Mouse (Mus musculus) embryo, embryonic 9.5 days (tissue): ENCODE measurements around the gene Ocel1.
"Not testable (repeated sequence)": the region's sequence is repeated elsewhere in the genome, so short reads cannot be mapped to it uniquely, and the experiment has no call there.

Experiments
- DNase-seq: peaks from one replicate; pipeline ENCODE4 v3.0.0-alpha.2; 2017; ENCODE audit errors: extremely low spot score

Ocel1 gene

GRCm38 (mm10) chr8:71371236-71371848 lies at the start of gene Ocel1:
TSS of gene Ocel1 (plus strand) at chr8:71371298.
- peak; percentile 95 for DNase-seq

DNA sequence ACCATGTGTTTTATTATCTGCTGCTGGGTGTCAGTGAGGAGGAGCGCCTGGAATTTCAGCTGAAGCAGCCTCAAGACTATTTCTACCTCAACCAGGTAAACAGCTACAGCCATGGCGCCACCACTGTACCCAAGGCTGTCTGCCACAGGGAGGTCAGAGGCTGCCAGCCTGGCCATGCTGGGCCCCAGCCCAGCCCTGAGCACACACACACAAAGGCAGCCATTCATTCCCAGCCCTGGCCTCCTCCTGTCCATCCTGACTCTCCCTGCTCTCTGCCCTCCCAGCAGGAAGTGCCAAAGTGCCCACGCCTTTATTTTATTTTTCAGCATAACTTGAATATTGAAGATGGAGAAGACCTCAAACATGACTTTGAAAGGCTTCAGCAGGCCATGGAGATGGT lies 48.2 kb upstream of the Ocel1 start:
- DNase-seq: no peak

GRCm38 (mm10) chr8:71324848-71325247 lies 46.2 kb upstream of the Ocel1 start:
- no peak for DNase-seq

GRCm38 (mm10) chr8:71337834-71338233 lies 33.3 kb upstream of the Ocel1 start:
- DNase-seq: not testable (repeated sequence)

DNA sequence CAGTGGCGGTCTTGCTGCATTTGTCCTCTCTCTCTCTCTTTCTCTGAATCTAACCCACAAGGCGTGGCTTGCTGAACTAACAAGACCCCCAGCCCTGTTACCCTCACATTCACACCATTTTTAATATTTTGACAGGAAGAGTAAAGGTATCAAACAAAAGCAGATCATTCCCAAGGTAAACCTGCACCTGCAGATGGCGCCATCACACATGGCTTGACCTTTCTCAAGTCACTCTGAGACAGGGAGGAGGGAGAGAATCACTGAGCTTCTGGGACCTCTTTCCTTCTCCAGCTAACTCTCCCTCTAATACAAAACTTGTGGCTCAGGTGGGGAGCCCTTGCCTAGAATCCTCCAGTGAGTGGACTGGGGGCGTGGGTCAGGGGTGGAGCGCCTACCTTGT lies 30.5 kb upstream of the Ocel1 start:
- peak; percentile 37 for DNase-seq

- DNase-seq: no peak
Measured at GRCm38 (mm10) chr8:71346581-71346980, 24.5 kb upstream of the Ocel1 start.

DNA sequence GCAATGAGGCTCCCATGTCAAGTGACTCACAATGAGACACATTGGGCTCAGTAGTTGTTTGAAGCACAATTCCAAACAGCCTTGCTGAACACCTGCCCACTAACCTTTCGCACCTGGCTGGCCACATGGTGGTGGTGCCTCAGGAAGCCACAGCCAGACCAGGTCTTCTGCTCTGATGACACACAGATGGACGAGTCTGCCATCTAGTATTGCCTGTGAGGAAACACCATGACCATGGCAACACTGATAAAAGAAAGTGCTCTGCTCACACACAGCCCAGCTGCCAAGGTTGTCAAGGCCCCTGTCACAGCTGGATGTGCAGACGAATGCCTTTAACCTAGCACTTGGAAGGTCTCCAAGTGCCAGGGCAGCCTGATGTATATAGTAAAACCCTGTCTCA lies 20.0 kb upstream of the Ocel1 start:
- DNase-seq: no peak

- DNase-seq: no peak
Measured at GRCm38 (mm10) chr8:71351520-71351919, 19.6 kb upstream of the Ocel1 start.

DNA sequence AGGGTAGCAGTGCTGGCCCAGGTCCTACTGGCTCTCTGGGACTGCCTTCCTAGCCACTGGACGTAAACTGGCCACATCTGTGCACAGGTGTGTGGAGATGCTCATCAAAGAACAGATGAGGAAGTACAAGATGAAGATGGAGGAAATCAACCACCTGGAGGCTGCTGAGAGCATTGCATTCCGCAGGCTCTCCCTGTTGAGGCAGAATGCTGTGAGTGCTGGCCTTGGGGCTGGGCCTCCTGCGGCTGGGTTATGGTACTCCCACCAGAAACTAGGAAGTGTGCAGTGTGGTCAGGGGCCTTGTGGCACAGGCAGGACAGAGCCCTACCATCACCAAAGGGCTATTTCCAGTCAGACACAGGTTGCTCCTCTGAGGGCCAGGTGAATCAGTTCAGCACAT lies 13.1 kb upstream of the Ocel1 start:
- DNase-seq: no peak

DNA sequence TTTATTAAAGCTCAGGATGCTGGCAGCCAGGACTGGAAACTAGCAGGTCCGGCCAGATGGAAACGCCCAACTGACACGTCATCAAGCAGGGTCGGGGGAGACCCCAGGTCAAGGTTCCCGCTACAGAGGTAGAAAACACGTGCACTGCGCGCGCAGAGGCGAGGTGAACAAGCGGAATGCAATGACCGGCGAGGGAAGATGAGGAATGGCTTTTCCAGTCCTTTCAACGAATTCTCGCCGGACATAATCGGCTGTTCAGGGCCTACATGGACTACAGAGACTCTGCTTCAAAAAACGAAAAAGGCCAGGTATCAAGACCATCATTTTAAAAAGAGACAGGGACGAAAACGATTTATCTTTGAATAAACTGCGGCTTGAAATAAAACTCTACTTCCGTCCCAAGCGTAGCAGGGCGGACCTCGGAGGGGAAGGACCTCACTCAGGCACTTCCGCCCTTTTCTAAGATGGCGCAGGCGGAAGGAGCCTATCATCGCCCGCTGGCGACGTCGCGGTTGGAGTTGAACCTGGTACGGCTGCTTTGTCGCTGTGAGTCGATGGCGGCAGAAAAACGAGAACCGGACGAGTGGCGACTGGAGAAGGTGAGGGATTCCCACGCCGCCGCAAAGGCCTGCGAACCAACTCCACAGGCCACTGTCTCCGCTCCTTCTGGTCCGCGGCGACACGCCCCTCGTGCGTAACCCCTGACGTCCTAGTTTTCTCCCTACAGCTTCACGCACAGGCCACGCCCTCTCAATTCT lies 4.1 kb upstream of the Ocel1 start, which contains the start of gene Use1:
TSS of gene Use1 (plus strand) at position 78 of the 758 bp plus-strand sequence.
- peak; percentile 92 for DNase-seq

DNA sequence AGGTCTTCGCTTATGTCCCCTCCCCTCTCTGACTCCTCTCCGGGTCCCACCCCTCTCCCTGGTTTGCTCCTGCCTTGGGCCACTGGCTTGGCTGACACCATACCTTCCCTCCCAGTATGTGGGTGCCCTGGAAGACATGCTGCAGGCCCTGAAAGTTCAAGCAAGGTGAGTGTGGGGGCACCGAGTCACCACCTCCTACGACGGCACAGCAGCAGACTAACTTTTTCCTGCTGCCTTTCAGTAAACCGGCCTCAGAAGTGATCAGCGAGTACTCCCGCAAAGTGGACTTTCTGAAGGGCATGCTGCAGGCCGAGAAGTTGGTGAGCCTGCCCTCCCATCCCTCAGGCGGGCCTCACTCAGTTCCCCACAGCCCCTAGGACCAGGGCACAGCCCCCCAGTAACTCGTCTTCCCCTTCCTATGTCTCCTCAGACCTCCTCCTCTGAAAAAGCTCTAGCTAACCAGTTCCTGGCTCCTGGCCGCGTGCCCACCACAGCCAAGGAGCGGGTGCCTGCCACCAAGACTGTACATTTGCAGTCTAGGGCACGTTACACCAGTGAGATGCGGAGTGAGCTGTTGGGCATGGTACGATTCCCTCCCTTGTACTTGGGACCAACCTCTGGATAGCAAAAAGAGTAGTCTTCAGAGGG lies 3.4 kb upstream of the Ocel1 start:
- DNase-seq: no peak

GRCm38 (mm10) chr8:71368366-71368765 lies 2.7 kb upstream of the Ocel1 start:
- no peak for DNase-seq

- no peak for DNase-seq
Measured at GRCm38 (mm10) chr8:71369040-71369718, 1.9 kb upstream of the Ocel1 start.

DNA sequence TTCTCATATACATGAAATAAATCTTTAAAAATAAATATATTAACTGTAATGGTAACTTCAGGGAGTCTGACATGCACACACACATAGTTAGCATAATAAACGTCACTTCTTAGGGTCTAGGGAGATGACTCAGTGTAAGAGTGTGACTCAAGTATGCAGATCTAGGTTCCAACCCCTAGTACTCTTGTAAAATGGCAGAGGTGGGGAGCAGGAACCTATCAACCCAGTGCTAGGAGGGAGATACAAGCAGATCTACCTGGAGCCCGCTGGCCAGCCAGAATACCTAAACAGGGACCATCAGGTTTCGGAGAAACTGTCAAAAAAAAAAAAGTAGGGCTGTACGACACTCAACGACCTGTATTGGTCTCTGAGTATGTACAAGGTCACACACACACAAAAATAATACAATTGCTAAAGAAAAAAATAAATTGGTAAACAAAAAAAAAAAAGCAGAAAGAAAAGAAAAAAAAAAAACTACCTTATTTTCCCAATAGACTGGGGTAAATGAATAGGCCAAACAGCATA lies 325 bp upstream of the Ocel1 start:
- no peak for DNase-seq

DNA sequence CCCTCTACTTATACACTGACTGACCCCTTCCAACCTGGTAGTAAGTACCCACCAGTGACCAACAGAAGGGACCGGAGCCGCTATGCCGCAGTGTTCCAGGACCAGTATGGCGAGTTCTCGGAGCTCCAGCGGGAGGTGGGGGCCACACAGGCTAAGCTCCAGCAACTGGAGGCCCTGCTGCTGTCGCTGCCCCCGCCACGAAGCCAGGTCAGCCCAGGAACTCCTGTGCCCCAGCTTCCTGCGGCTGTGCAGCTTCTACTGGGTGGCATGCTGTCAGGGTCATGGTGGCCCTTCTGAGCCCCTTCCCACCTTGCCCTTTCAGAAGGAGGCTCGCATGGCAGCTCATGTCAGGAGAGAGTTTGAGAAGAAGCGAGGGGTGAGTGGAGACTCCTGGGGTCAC lies 1.3 kb downstream of the Ocel1 start:
- no peak for DNase-seq

GRCm38 (mm10) chr8:71373000-71373399 lies 1.9 kb downstream of the Ocel1 start:
- DNase-seq: no peak

GRCm38 (mm10) chr8:71374616-71375206 lies 3.6 kb downstream of the Ocel1 start:
- DNase-seq: no peak

DNA sequence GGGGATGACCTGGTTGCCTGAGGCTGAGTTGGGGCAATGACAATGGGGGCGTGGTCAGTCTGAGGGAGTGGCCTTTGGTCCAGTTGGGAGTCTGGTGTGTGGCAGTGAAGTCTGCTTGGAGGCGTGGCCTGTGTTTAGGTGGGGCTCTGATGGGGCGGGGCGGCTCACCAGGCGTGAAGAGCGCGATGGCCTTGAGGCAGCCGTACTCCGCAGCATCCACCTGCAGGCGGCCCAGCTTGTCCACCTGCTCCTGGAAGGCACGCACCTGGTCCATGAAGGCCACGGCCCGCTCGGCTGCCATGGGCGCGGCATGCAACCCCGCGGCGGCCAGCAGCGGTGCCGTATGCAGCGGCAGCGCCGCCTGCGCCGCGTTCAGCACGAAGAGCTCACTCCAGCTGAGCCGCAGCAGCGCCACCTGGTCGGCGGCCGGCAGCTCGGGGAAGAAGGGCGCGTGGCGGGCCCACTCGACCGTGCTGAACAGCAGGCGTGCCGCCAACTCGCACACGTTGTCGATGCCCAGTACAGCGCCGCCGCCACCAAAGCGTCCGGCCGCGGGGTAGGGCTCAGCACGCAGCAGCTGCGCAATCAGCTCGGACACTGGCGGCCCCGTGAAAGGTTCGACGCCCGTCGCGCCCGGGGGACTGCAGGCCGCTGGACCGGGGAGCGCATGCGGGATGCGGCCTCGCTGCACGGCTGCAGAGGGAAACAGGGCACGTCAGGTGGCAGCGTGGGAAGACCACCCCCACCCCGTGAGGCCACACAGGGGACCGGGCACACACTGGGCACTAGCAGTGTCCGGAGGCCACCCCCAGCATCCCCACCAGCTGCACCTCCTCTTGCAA lies 4.7 kb downstream of the Ocel1 start:
- DNase-seq: peak; percentile 76

- DNase-seq: no peak
Measured at GRCm38 (mm10) chr8:71376423-71377030, 5.4 kb downstream of the Ocel1 start.

DNA sequence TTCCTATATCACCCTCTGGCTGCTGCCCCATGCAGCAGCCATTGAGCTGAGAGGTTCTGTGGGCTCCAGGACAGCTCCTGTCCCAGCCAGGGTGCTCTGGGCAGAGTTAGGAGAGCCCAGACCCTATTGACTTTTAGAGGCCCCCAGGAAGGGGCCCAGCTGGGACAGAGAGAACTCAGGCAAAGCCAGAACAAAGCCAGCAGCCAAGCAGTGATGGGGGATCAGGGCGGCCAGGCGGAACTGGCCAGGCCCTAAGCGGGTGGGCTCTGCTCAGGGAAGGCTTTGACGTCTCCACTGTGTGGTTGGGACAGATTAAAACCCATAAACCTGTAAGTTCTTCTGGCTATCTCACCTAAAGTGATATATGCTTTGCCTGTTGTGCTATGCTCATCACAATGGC lies 7.9 kb downstream of the Ocel1 start:
- DNase-seq: no peak
